Mouse (Mus musculus): ENCODE measurements around the gene Gm8024. TPM values are rescaled to one million over a fixed set of nuclear protein-coding genes. Genes with fewer than 3 reads are reported as not detected.
"Not testable (repeated sequence)": the region's sequence is repeated elsewhere in the genome, so short reads cannot be mapped to it uniquely, and the experiment has no call there.

Gene Gm8024
- total RNA-seq (2012; rRNA removed) (not detected in 2 replicates), total RNA-seq (2014; rRNA removed) (not detected in 2 replicates), polyA plus RNA-seq (2012; ENCODE audit: insufficient read length, low read depth) (not detected in 2 replicates)

DNA sequence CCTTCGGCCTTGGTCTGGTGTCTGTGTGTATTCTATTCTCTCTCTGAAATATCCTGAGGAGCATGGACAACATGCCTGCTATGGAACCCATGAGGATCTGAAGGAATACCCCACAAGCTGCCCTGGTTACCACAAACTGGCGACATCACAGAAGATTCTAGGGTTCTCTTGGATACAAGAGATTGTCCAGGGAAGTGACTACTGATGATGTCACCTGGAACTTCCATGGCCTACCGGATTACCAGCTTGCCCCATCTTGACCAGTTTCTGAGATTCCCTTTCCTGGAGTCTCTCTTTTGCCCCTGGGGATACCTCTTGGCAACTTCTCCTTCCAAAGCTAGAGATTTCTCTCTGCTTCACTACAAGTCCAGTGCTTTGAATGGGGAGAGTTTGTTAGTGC lies at the start of gene Gm8024:
TSS of gene Gm8024 (minus strand) at position 101 of the 400 bp plus-strand sequence.
- DNase-seq (ENCODE audit: extremely low read depth); H3K4me2 ChIP-seq (ENCODE audit: insufficient read depth, low read depth, poor library complexity, severe bottlenecking); H3K9ac ChIP-seq (ENCODE audit: insufficient read depth, low read depth); H3K9me3 ChIP-seq (replicated peaks; ENCODE audit: low read length); H3K27me3 ChIP-seq (replicated peaks); dilution Hi-C loops (cut with MboI; ENCODE audit: extremely low pct_ligation_motif_present, extremely low pct_unique_long_range_greater_than_20kb, low sequenced_read_pairs); H3K79me2 ChIP-seq (replicated peaks; ENCODE audit: control insufficient read depth, extremely low read depth, insufficient read depth, poor library complexity, severe bottlenecking); H3K36me3 ChIP-seq (replicated peaks in 1 of 2; ENCODE audit: control insufficient read depth in 1 of 2, insufficient read depth in 1 of 2, low read length in 1 of 2); H3K4me3 ChIP-seq (replicated peaks in 1 of 3; ENCODE audit: low read depth in 2 of 3, low read length in 2 of 3, poor library complexity in 1 of 3); in situ Hi-C loops (cut with MboI; ENCODE audit: low pct_ligation_motif_present, low pct_unique_long_range_greater_than_20kb, low sequenced_read_pairs); H3K4me1 ChIP-seq (ENCODE audit: control insufficient read depth in 1 of 2, insufficient read depth in 2 of 2); H3K27ac ChIP-seq (ENCODE audit: insufficient read depth, low read depth): not testable (repeated sequence)

DNA sequence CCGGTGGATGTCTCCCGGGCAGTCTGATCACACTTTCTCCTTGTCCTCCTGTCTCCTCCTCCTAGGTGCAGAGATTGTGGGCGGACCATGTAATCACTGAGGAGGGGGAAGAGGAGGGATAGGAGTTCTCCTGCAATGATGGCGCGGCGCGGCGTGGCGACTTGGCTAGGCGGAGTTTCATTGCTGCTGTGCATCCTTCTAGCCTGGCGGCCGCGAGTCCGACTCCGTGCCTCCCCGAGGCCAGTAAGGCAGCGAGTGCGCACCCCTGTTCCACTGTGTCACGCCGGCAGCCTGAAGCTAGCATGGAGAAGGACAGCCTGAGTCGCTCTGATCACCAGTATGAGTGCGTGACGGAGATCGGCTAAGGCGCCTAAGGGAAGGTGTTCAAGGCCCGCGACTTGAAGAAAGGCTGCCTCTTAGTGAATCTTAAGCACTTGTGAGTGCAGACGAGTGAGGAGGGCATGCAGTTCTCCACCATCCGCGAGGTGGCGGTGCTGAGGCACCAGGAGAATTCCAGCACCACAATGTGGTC lies 19.2 kb upstream of the Gm8024 start:
- H3K79me2 ChIP-seq (replicated peaks; ENCODE audit: control insufficient read depth, extremely low read depth, insufficient read depth, poor library complexity, severe bottlenecking); in situ Hi-C loops (cut with MboI; ENCODE audit: low pct_ligation_motif_present, low pct_unique_long_range_greater_than_20kb, low sequenced_read_pairs); H3K27me3 ChIP-seq (replicated peaks); H3K9ac ChIP-seq (ENCODE audit: insufficient read depth, low read depth); H3K4me2 ChIP-seq (ENCODE audit: insufficient read depth, low read depth, poor library complexity, severe bottlenecking); H3K4me3 ChIP-seq (replicated peaks in 1 of 3; ENCODE audit: low read depth in 2 of 3, low read length in 2 of 3, poor library complexity in 1 of 3); dilution Hi-C loops (cut with MboI; ENCODE audit: extremely low pct_ligation_motif_present, extremely low pct_unique_long_range_greater_than_20kb, low sequenced_read_pairs); H3K27ac ChIP-seq (ENCODE audit: insufficient read depth, low read depth); H3K4me1 ChIP-seq (ENCODE audit: control insufficient read depth in 1 of 2, insufficient read depth in 2 of 2); H3K36me3 ChIP-seq (replicated peaks in 1 of 2; ENCODE audit: control insufficient read depth in 1 of 2, insufficient read depth in 1 of 2, low read length in 1 of 2); H3K9me3 ChIP-seq (replicated peaks; ENCODE audit: low read length); DNase-seq (ENCODE audit: extremely low read depth): not testable (repeated sequence)

DNA sequence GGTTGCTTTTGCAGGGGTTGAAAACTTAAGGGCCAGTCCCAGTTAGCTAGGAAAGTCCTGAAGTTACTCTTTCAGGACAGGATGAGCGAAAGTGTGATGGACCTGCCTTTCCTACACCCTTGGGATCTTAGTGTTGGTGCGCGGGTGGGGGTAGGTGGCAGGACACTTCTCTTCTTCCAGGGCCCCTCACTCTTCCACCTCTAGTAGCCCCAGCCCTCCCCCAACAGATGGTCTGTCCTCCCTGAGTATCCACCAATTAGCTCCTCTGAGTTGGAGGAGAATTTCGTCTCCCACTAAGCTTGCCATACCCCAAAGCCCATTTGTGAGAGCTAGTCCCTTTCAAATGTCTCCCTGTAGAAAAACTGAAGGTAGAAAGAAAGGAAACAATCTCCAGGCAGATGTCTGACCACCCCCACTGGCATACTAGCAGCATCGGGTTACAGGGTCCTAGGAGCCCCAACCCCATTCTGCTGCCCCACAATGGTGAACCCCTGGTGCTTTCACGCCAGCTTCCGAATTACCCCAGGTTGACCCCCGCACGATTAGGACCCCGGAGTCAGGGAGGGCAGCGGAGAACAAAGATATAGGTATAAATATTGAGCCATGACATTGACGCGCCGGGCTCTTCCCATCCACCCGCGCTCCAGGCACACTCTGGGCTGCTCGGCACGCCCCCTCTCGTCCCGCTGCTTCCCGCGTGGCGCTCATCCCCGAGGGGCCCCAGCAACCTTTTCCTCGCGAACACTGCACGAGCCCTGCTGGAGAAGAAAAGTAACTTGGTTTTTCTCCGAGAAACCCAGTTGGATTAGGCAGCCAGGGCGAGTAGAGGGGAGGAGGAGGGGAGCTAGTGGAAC lies 18.5 kb upstream of the Gm8024 start:
- H3K4me3 ChIP-seq (replicated peaks in 1 of 3; ENCODE audit: low read depth in 2 of 3, low read length in 2 of 3, poor library complexity in 1 of 3); H3K4me1 ChIP-seq (ENCODE audit: control insufficient read depth in 1 of 2, insufficient read depth in 2 of 2); dilution Hi-C loops (cut with MboI; ENCODE audit: extremely low pct_ligation_motif_present, extremely low pct_unique_long_range_greater_than_20kb, low sequenced_read_pairs); H3K36me3 ChIP-seq (replicated peaks in 1 of 2; ENCODE audit: control insufficient read depth in 1 of 2, insufficient read depth in 1 of 2, low read length in 1 of 2); H3K9me3 ChIP-seq (replicated peaks; ENCODE audit: low read length); H3K27ac ChIP-seq (ENCODE audit: insufficient read depth, low read depth); DNase-seq (ENCODE audit: extremely low read depth); H3K79me2 ChIP-seq (replicated peaks; ENCODE audit: control insufficient read depth, extremely low read depth, insufficient read depth, poor library complexity, severe bottlenecking); H3K9ac ChIP-seq (ENCODE audit: insufficient read depth, low read depth); H3K27me3 ChIP-seq (replicated peaks); H3K4me2 ChIP-seq (ENCODE audit: insufficient read depth, low read depth, poor library complexity, severe bottlenecking); in situ Hi-C loops (cut with MboI; ENCODE audit: low pct_ligation_motif_present, low pct_unique_long_range_greater_than_20kb, low sequenced_read_pairs): not testable (repeated sequence)

DNA sequence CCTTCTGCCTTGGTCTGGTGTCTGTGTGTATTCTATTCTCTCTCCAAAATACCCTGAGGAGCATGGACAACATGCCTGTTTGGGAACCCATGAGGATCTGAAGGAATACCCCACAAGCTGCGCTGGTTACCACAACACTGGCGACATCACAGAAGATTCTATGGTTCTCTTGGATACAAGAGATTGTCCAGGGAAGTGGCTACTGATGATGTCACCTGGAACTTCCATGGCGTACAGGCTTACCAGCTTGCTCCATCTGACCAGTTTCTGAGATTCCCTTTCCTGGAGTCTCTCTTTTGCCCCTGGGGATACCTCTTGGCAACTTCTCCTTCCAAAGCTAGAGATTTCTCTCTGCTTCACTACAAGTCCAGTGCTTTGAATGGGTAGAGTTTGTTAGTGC lies 21.8 kb downstream of the Gm8024 start, which contains the start of gene Gm8020:
TSS of gene Gm8020 (minus strand) at position 101 of the 400 bp plus-strand sequence.
- H3K4me3 ChIP-seq (replicated peaks in 1 of 3; ENCODE audit: low read depth in 2 of 3, low read length in 2 of 3, poor library complexity in 1 of 3); H3K4me1 ChIP-seq (ENCODE audit: control insufficient read depth in 1 of 2, insufficient read depth in 2 of 2); in situ Hi-C loops (cut with MboI; ENCODE audit: low pct_ligation_motif_present, low pct_unique_long_range_greater_than_20kb, low sequenced_read_pairs); H3K36me3 ChIP-seq (replicated peaks in 1 of 2; ENCODE audit: control insufficient read depth in 1 of 2, insufficient read depth in 1 of 2, low read length in 1 of 2); H3K9me3 ChIP-seq (replicated peaks; ENCODE audit: low read length); H3K9ac ChIP-seq (ENCODE audit: insufficient read depth, low read depth); H3K4me2 ChIP-seq (ENCODE audit: insufficient read depth, low read depth, poor library complexity, severe bottlenecking); H3K27ac ChIP-seq (ENCODE audit: insufficient read depth, low read depth); DNase-seq (ENCODE audit: extremely low read depth); H3K79me2 ChIP-seq (replicated peaks; ENCODE audit: control insufficient read depth, extremely low read depth, insufficient read depth, poor library complexity, severe bottlenecking); dilution Hi-C loops (cut with MboI; ENCODE audit: extremely low pct_ligation_motif_present, extremely low pct_unique_long_range_greater_than_20kb, low sequenced_read_pairs); H3K27me3 ChIP-seq (replicated peaks): not testable (repeated sequence)

Other genes with a start within 250 kb of the Gm8024 start
- gene Gm9611, start 226.9 kb downstream of the Gm8024 start, total RNA-seq (2012; rRNA removed): not detected in 2 replicates
- not detected in 2 replicates for gene Gm9611, start 226.9 kb downstream of the Gm8024 start, total RNA-seq (2014; rRNA removed)
- gene Gm9611, start 226.9 kb downstream of the Gm8024 start, polyA plus RNA-seq (2012; ENCODE audit: insufficient read length, low read depth): not detected in 2 replicates
- gene Gm7995, start 214.1 kb downstream of the Gm8024 start, total RNA-seq (2012; rRNA removed): not detected in 2 replicates
- gene Gm7995, start 214.1 kb downstream of the Gm8024 start, total RNA-seq (2014; rRNA removed): not detected in 2 replicates
- not detected in 2 replicates for gene Gm7995, start 214.1 kb downstream of the Gm8024 start, polyA plus RNA-seq (2012; ENCODE audit: insufficient read length, low read depth)
- not detected in 2 replicates for gene Gm8005, start 84.6 kb downstream of the Gm8024 start, total RNA-seq (2012; rRNA removed)
- gene Gm8005, start 84.6 kb downstream of the Gm8024 start, total RNA-seq (2014; rRNA removed): not detected in 2 replicates
- gene Gm8005, start 84.6 kb downstream of the Gm8024 start, polyA plus RNA-seq (2012; ENCODE audit: insufficient read length, low read depth): not detected in 2 replicates
- gene Gm8011, start 60.4 kb downstream of the Gm8024 start, total RNA-seq (2012; rRNA removed): not detected in 2 replicates
- not detected in 2 replicates for gene Gm8011, start 60.4 kb downstream of the Gm8024 start, total RNA-seq (2014; rRNA removed)
- not detected in 2 replicates for gene Gm8011, start 60.4 kb downstream of the Gm8024 start, polyA plus RNA-seq (2012; ENCODE audit: insufficient read length, low read depth)
- not detected in 2 replicates for gene Gm8020, start 21.9 kb downstream of the Gm8024 start, total RNA-seq (2012; rRNA removed)
- not detected in 2 replicates for gene Gm8020, start 21.9 kb downstream of the Gm8024 start, total RNA-seq (2014; rRNA removed)
- not detected in 2 replicates for gene Gm8020, start 21.9 kb downstream of the Gm8024 start, polyA plus RNA-seq (2012; ENCODE audit: insufficient read length, low read depth)
- gene Gm17124, start 75.6 kb upstream of the Gm8024 start, total RNA-seq (2012; rRNA removed): not detected in 2 replicates
- not detected in 2 replicates for gene Gm17124, start 75.6 kb upstream of the Gm8024 start, total RNA-seq (2014; rRNA removed)
- not detected in 2 replicates for gene Gm17124, start 75.6 kb upstream of the Gm8024 start, polyA plus RNA-seq (2012; ENCODE audit: insufficient read length, low read depth)
- gene Gm3633, start 117.6 kb upstream of the Gm8024 start, total RNA-seq (2012; rRNA removed): not detected in 2 replicates
- not detected in 2 replicates for gene Gm3633, start 117.6 kb upstream of the Gm8024 start, total RNA-seq (2014; rRNA removed)
- not detected in 2 replicates for gene Gm3633, start 117.6 kb upstream of the Gm8024 start, polyA plus RNA-seq (2012; ENCODE audit: insufficient read length, low read depth)
- gene Gm10378, start 131.7 kb upstream of the Gm8024 start, total RNA-seq (2012; rRNA removed): not detected in 2 replicates
- gene Gm10378, start 131.7 kb upstream of the Gm8024 start, total RNA-seq (2014; rRNA removed): not detected in 2 replicates
- gene Gm10378, start 131.7 kb upstream of the Gm8024 start, polyA plus RNA-seq (2012; ENCODE audit: insufficient read length, low read depth): not detected in 2 replicates
- gene Gm3015, start 244.5 kb upstream of the Gm8024 start, total RNA-seq (2012; rRNA removed): not detected in 2 replicates
- gene Gm3015, start 244.5 kb upstream of the Gm8024 start, total RNA-seq (2014; rRNA removed): not detected in 2 replicates
- gene Gm3015, start 244.5 kb upstream of the Gm8024 start, polyA plus RNA-seq (2012; ENCODE audit: insufficient read length, low read depth): not detected in 2 replicates